Mouse (Mus musculus) brain, embryonic 14.5 days (tissue): ENCODE results near the gene Acsl6. TPM values are rescaled to one million over a fixed set of nuclear protein-coding genes. Genes with fewer than 3 reads are reported as not detected.
"Not testable (repeated sequence)": the region's sequence is repeated elsewhere in the genome, so short reads cannot be mapped to it uniquely, and the experiment has no call there.

ENCODE experiments used
- DNase-seq: peaks from one replicate; pipeline ENCODE4 v3.0.0-alpha.2; 2011; ENCODE audit warnings: low read depth
- CTCF ChIP-seq: fragments of 200-500 bp; IDR thresholded peaks from 2 replicates; pipeline ENCODE4 v1.5.1; 2012; ENCODE audit warnings: inconsistent platforms, mild to moderate bottlenecking, moderate library complexity, borderline replicate concordance; ENCODE audit not compliant: insufficient read depth, insufficient read length; ENCODE audit errors: extremely low read depth
- POLR2A ChIP-seq: fragments of 200-500 bp; IDR thresholded peaks from 2 replicates; pipeline ENCODE4 v1.6.1; 2012; ENCODE audit warnings: mild to moderate bottlenecking, inconsistent platforms, borderline replicate concordance; ENCODE audit not compliant: poor library complexity, insufficient read depth, insufficient read length, severe bottlenecking; ENCODE audit errors: extremely low read depth
- polyA plus RNA-seq: library from polyadenylated mRNA; depleted of rRNA; stranded (reverse); fragments of >200 nt; gene quantifications from 2 replicates; pipeline ENCODE4 v1.2.3, GENCODE M21; 2012

Acsl6 gene
- polyA plus RNA-seq, 1 experiment = 46.4 TPM

- TF ChIP-seq CTCF (no peak), POLR2A (no peak)
- no peak for DNase-seq
Measured at GRCm38 (mm10) chr11:54351704-54352103, 48.1 kb downstream of the Acsl6 start.

DNA sequence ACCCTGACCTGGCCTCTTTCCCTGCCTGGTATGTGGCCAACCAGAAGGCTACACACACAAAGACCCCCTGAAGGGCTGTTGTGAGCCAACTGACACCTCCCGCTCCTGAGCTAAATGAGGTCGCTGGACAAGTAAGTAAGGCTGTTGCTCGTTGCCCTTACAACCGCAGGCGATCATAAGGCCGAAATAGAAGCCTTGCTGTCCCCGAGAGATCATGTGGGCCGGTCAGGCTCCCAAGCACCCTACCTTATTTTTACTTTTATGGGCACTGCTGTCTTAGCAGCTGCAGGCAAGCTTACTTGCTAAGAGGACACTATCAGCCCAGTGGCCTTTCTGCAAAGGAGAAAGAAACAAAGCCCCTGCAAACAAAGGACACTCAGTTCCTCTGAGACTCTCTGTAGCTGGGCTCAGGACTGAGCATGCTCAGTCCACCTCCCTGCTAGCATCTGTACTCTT lies 49.6 kb downstream of the Acsl6 start:
- TF ChIP-seq CTCF = no peak
- no peak for TF ChIP-seq POLR2A
- DNase-seq = peak; percentile 83

- DNase-seq = peak; percentile 79
- TF ChIP-seq POLR2A (no peak), CTCF (peak; percentile 56; the same call in 1 of the 2 replicates)
Measured at GRCm38 (mm10) chr11:54354595-54355563, 51.3 kb downstream of the Acsl6 start.

DNA sequence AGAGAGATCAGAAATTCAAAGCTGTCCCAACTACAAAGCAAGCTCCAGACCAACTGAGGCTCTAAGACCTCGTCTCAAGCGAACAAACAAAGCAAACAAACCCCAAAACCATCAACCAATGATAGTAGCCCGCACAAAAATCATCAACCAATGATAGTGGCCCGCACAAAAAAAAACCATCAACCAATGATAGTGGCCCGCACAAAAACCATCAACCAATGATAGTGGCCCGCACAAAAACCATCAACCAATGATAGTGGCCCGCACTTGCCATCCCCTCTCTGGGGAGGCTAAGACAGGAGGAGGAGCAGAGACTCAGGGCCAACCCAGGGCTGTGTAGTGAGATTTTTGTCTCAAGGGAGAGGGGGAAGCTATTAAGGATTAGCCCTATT lies 52.0 kb downstream of the Acsl6 start:
- DNase-seq = no peak
- TF ChIP-seq CTCF (no peak), POLR2A (no peak)

GRCm38 (mm10) chr11:54356676-54357075 lies 53.1 kb downstream of the Acsl6 start:
- DNase-seq = no peak
- no peak for TF ChIP-seq POLR2A
- TF ChIP-seq CTCF = peak; percentile 49; the same call in 1 of the 2 replicates

DNA sequence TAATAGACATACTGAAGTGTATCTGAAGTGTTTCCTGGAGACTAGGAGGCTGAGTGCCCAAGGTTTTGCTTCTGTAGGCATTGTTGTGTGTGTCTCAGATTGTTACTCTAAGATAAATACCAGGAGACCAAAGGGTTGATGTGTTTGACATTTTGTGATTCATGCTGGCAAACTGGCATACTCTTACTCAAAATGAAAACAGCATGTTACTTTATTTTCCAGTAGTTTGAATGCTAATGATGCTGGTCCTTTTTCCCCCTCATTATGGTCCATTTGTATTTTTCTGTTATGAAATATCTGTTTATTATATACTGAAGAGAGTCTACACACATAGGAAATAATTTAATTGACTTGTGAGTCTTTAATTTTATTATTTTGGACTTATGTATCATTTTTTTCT lies 69.0 kb downstream of the Acsl6 start:
- DNase-seq = no peak
- no peak for TF ChIP-seq POLR2A
- no peak for TF ChIP-seq CTCF

DNA sequence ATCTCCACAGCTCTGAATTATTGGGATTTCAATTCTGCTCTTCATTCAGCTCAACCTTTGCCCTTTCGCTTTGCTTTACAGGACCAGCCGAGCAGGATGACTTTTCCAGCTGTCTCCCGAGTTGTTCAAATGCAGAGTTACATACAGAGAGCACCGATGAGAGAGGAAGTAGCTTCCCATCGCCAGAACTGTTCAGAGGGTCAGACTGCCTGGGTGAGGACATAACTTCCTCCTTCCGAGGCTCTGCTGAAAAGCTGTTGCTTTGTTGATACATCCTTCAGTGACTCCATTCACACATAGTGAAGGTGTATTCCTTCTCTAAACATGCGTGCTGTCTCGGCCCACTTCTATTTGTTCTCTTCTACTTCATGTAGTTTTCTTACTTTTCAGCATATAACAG lies 86.8 kb downstream of the Acsl6 start:
- TF ChIP-seq POLR2A = no peak
- no peak for TF ChIP-seq CTCF
- DNase-seq = no peak

GRCm38 (mm10) chr11:54391326-54391725 lies 87.7 kb downstream of the Acsl6 start:
- TF ChIP-seq POLR2A (no peak), CTCF (no peak)
- no peak for DNase-seq

- DNase-seq = no peak
- TF ChIP-seq CTCF (no peak), POLR2A (no peak)
Measured at GRCm38 (mm10) chr11:54396686-54397085, 93.1 kb downstream of the Acsl6 start.

DNA sequence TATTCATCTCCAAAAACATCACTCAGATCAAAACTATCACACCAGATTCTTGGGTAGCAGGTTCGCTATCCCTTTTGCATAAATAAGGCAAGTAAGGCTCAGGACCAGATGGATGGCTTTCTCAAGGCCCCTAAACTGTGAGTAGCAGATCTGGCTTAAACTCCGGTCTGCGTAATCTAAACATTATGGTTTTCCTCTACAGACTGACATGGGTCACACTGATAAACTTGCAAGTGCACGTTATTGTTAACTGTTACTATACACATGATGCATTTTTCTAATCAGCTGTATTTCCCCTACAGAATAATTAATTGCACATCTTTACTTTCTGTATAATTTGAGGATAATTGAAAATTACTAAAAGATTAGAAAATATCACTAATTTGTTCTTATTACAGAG lies 94.5 kb downstream of the Acsl6 start:
- TF ChIP-seq CTCF (no peak), POLR2A (no peak)
- peak; percentile 0 for DNase-seq

DNA sequence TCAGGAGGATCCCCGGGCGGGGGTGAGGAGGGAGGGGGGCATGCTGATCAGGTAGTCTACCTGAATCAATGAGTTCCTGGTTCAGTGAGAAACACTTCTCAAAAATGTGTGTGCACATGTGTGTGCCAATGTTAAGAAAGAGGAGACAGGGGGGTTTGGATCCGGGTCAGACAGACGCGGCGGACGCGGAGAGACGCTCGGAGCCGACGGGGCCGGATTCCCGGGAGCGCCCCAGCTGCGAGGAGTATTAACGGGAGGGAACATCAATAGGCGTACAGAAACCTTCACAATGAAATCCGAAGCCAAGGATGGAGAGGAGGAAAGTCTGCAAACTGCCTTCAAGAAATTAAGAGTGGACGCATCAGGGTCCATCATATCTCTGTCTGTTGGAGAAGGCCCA lies 97.2 kb downstream of the Acsl6 start:
- not testable (repeated sequence) for DNase-seq

GRCm38 (mm10) chr11:54404885-54405284 lies 101.3 kb downstream of the Acsl6 start:
- DNase-seq = no peak
- TF ChIP-seq CTCF (no peak), POLR2A (no peak)

DNA sequence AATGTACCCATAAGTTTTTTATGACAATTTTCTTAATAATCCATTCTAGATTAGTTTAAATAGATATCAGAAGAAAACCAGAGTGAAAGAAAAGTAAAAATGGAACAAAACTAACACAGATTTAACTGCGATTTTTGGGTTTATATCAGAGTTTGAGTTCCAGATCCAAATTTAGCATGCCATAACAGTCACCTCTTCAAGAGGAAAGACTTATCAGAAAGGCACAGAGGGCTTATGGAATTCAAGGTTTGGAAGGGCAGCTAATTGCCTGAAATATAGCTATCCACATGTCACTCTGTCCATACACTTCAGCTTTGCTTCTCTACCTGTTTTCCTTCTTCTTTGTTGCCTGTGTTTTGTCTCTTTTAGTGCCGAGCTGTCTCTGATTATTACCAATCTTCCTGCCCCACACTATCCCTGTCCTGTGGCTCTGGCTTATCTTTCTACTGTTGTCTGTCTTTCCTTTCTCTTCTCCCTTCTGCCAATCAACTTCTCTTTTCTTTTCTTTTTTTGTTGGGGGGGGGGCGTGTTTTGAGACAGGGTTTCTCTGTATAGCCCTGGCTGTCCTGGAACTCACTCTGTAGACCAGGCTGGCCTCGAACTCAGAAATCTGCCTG lies 103.4 kb downstream of the Acsl6 start:
- TF ChIP-seq CTCF (no peak), POLR2A (no peak)

More for the DNA sequence above, 103.4 kb downstream of the Acsl6 start:
- DNase-seq = no peak
